Mouse (Mus musculus): ENCODE measurements around the gene Lrrc23. TPM values are rescaled to one million over a fixed set of nuclear protein-coding genes. Genes with fewer than 3 reads are reported as not detected.

Gene Lrrc23
- 10.1 TPM for total RNA-seq (2023)

DNA sequence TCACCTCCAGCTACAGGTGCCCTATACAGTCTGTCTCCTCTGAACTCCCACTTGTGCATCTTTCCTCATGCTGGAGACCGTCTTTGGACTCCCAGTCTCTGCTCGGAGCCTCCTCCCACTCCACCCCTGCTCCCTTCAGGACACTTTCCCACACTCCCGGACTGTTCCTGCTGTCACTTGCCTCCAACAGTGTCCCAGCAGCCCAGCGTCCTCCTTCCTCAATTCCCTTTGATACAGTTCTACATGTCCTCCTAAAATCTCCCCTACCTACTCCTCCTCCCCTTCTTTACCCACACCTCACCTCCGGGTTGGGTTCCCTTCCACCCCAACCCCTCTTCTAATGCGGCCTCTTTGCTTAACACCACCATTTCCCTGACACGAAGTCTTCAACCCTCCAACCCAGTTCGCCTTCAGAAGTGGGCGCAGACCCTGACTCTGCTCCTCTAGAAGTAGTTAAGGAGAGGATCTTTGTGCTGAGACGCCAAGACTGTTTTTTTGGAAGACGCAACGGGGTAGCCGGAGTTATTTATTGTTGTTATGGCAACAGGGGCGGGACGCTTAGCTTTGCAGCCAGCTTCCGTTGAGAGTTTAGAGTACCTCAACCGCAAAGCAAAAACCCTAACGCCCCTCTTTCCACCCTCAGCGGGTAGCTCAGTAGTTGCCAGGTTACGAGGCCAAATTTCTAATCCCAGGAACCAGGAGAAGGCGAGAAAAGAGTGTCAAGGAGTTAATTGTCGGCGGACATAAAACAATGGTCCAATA is at the start of gene Lrrc23:
TSS of gene Lrrc23 (minus strand) at position 506 of the 762 bp plus-strand sequence.

DNA sequence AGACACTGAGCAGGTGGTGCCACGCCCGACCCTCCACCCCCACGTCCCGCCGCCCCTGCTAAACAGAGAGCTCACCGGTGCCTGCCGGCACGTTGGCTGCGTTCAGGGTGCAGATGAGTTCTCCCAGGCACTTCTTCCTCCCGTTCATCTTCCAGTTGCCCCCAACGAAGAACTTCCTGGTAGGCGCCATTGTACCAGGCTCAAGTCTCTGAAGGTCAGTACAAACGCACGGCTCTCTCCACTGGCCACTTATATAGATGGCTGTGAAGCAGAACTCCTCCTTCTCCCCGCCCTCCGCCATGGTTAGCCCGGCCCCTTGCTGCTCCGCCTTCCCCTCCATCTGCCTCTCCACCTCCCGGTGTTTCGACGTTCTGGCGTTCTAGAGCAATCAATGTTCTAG is 34.4 kb upstream of the Lrrc23 start, which contains the start of gene Tpi1:
TSS of gene Tpi1 (minus strand) at position 364 of the 400 bp plus-strand sequence.

DNA sequence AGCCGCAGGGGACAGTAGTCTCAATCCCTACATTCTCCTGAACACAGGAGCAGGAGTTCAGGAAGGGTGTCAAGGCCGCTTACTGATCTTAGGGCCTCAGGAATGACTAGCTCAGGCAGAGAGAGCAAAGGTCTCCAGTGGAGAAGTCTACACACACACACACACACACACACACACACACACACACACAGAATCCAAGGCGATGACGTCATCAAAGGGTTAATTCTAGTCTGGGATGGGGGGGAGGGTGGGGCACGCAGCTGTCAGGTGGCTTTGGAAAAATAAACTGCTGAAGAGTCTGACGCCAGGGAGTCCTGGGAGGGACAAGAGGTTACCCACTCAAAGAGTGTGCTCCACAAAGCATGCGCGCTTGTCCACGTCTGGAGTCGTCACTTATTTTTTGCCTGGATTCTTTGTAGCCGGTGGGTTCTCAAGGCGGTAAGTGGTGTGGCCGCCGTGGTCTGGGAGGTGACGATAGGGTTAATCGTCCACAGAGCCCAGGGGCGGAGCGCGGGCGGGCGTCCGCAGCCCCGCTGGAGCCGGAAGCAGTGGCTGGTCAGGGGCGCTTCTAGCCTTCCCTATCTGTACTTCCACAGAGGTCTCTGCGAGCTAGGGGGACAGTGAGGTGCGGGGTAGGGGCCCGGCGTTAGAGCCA is 29.0 kb upstream of the Lrrc23 start, which contains the start of gene Spsb2:
TSS of gene Spsb2 (plus strand) at position 304 of the 655 bp plus-strand sequence.

DNA sequence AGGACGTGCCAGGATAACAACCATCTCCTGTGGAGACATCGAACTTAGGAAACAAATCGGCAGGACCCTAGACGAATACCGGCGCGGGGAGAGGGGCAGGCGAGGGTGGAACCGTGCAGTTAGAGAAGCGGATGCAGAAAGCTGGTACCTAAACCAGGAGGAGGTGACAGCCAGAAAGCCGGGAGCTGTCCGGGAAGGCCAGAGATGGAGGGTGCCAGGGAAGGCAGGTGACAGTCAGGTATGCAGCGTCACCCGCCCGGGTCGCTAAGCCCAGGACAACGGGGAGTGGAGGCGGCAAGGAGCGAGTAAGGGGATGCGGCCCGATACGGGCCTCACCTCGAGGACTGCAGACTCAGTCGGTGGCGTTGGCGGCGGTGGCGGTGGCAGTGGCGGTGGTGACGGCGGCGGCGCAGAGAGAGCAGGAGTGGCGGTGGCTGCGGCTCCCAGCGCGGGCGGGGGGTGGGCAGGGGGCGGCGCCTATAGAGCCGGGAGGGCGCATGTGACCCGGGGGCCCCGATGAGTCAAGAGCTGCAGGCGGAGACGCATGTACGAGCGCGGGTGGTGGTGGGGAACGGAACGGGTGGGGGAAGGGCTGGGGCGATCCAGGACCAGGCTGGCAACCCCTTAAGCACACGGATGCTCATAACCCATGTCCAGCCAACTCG is 10.3 kb downstream of the Lrrc23 start, which contains the start of gene Eno2:
TSS of gene Eno2 (minus strand) at position 573 of the 665 bp plus-strand sequence.

DNA sequence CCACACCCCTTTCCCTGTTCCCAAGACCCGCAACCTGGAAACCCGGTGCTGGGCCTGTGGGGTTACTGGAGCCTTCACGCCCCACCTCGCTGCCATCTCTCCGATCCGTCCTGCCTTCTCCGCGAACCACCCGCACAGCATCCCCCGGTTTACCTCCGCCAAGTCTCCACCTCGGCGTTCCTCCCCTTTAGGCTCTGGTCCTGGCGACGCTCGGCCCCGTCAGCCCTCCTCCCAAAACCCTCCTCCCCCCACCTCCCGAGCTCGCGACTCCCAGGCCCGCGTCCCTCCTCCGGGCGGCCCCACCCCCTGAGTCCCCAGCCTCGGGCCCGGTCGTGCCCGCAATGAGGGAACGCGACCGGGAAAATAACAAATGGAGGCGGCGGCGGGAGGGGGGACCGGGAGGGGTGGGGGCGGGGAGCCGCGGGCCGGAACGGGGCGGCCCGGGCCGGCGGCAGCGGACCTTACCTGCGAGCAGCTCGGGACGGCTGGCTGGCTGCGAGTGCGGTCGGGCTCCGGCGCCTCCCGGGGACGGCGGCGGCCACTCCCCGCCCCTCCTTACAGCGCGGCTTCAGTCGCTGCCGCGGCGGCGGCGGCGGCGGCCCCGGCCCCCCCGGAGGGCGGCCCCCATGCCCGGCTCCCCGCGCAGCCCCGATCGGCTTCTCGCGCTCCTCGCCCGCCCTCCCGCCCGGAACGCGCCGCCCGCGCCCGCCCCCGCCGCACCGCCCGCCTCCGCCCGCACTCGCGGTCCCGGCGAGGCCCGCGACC is 23.5 kb downstream of the Lrrc23 start, which contains the start of the genes Gm45234 and Atn1:
TSS of gene Gm45234 (minus strand) at position 191 of the 765 bp plus-strand sequence.
TSS of gene Atn1 (minus strand) at position 694 of the 765 bp plus-strand sequence.

DNA sequence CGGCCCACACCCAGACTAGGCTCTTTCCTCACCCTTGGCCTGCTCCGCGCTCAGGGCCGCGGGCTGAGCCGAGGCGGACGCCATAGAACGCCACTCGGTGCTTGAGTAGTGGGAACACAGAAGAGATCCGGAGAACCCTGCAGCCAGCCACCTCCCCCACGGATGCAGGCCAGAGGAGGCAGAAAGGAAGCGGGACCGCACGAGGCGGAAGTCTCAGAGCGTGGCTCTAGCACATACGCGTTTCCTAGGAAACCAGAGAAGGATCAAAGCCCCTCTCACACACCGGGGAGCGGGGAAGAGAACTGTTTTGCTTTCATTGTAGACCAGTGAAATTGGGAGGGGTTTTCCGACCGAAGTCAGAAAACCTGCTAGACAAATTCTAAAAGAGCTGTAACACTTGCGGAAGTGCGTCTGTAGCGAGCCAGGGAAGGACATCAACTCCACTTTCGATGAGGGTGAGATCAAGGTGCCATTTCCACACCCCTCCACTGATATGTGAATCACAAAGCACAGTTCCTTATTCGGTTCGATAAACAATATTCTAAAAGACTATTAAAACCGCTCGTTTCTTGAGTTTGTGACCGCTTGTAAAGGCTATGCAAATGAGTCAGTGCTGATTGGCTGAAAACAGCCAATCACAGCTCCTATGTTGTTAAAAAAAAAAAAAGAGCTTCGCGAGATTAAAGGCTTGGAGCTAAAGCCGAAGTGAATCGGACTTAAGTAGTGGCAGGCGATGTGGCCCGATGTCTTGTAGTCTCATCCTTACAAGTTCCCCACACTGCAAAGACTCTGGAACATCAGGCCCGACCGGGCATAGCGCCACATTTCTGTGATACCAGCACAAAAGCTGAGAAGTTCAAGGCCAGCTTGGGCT is 38.4 kb downstream of the Lrrc23 start, which contains the start of gene Grcc10:
TSS of gene Grcc10 (minus strand) at position 487 of the 874 bp plus-strand sequence.

DNA sequence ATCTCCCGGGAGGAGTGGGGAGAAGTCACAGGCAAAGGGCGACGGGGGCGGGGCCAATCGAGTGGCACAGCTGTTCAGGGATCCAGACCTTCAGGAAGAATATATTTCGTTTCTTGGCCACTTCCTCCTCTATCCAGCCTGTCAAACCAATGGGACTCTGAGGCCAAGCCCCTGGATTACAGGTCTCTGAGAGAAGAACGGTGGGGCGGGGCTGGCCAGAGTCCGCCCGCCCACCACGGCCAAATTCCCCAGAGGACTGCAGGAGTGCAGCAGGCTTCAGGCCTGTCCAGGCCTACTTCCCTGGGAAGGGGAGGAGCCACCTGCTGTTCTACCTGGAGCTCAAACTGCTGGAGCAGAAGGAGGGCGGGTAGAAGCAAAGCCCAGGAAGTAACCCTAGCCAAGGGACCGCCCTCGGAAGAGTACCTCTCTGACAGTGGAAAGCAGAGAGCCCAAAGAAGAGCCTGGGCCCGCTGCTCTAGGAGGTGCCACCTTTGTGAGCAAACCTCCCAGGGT is 41.0 kb downstream of the Lrrc23 start, which contains the start of gene Ptpn6:
TSS of gene Ptpn6 (minus strand) at position 204 of the 513 bp plus-strand sequence.

Other genes with a start within 250 kb of the Lrrc23 start
- not detected for gene C1s1, start 237.4 kb downstream of the Lrrc23 start, total RNA-seq (2023)
- not detected for gene C1rb, start 209.4 kb downstream of the Lrrc23 start, total RNA-seq (2023)
- not detected for gene C1s2, start 143.6 kb downstream of the Lrrc23 start, total RNA-seq (2023)
- gene Lpcat3, start 116.7 kb downstream of the Lrrc23 start, total RNA-seq (2023), result 56.7 TPM
- gene Emg1, start 67.5 kb downstream of the Lrrc23 start, total RNA-seq (2023), result 154 TPM
- 159 TPM for gene Phb2, start 67.4 kb downstream of the Lrrc23 start, total RNA-seq (2023)
- gene Ptpn6, start 41.0 kb downstream of the Lrrc23 start, total RNA-seq (2023), result 191 TPM
- 226 TPM for gene Grcc10, start 38.4 kb downstream of the Lrrc23 start, total RNA-seq (2023)
- 3.8 TPM for gene Gm45234, start 23.7 kb downstream of the Lrrc23 start, total RNA-seq (2023)
- gene Atn1, start 23.2 kb downstream of the Lrrc23 start, total RNA-seq (2023), result 107 TPM
- gene Eno2, start 10.1 kb downstream of the Lrrc23 start, total RNA-seq (2023), result 1.4 TPM
- 3.6 TPM for gene Spsb2, start 28.9 kb upstream of the Lrrc23 start, total RNA-seq (2023)
- gene Tpi1, start 34.6 kb upstream of the Lrrc23 start, total RNA-seq (2023), result 26.1 TPM
- gene Usp5, start 49.8 kb upstream of the Lrrc23 start, total RNA-seq (2023), result 79.3 TPM
- 2.0 TPM for gene Cdca3, start 49.8 kb upstream of the Lrrc23 start, total RNA-seq (2023)
- gene Gnb3, start 60.5 kb upstream of the Lrrc23 start, total RNA-seq (2023), result not detected
- gene P3h3, start 78.0 kb upstream of the Lrrc23 start, total RNA-seq (2023), result not detected
- not detected for gene Gpr162, start 84.3 kb upstream of the Lrrc23 start, total RNA-seq (2023)
- gene Cd4, start 108.5 kb upstream of the Lrrc23 start, total RNA-seq (2023), result 9.1 TPM
- 0.83 TPM for gene Lag3, start 132.0 kb upstream of the Lrrc23 start, total RNA-seq (2023)
- gene Ptms, start 140.4 kb upstream of the Lrrc23 start, total RNA-seq (2023), result 25.0 TPM
- gene Mlf2, start 151.7 kb upstream of the Lrrc23 start, total RNA-seq (2023), result 77.4 TPM
- 33.3 TPM for gene Cops7a, start 185.8 kb upstream of the Lrrc23 start, total RNA-seq (2023)
- 0.21 TPM for gene Pianp, start 217.0 kb upstream of the Lrrc23 start, total RNA-seq (2023)
- gene Zfp384, start 229.4 kb upstream of the Lrrc23 start, total RNA-seq (2023), result 68.9 TPM

All from CD8-positive naive resting alpha-beta T cell, adult 57 days (primary cell).